Mouse (Mus musculus): ENCODE measurements at regions not wholly inside any gene's neighbourhood (a gene's known extent, or its start where the extent isn't known, plus 50 kb on each side); places are given as distances from the start of the nearest gene placed in this dataset.
A peak's percentile ranks its signal among the peaks of the same experiment; 100 is the strongest.

DNA sequence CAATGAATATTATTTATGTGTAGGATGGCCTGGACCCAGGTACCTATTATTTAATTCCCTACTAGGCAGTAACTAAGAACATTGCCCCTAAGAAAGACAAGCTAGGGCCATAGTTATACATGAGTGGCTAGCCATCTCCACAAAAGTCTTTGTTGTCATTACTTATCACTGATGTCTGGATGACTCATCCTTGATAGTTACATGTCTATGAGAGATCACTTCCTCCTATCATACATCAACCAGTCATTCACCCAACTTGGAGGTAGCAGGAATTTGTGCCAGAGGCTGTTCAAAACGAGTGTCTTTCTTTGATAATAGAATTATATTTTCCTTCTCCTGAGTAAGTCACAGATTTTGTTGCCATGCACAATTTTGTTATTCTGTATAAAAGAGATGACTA, 190.7 kb upstream of the Tet2 start:
- H3K4me2 ChIP-seq, result no peak overlapping the region
- no peaks in the 10 kb centered on the region for H3K4me1 ChIP-seq
- H3K36me3 ChIP-seq (replicated peaks), result no peaks in the 10 kb centered on the region
- no peaks in the 10 kb centered on the region for H3K27me3 ChIP-seq (replicated peaks)
- no peaks in the 10 kb centered on the region for H3K9me3 ChIP-seq
- H3K9ac ChIP-seq, result no peak overlapping the region
- H3K4me3 ChIP-seq, result no peak overlapping the region
- 78% methylated on average over 1 of the region's 1 CpGs for WGBS
- no peak overlapping the region for H3K27ac ChIP-seq
- no peak for ATAC-seq (replicated peaks)

DNA sequence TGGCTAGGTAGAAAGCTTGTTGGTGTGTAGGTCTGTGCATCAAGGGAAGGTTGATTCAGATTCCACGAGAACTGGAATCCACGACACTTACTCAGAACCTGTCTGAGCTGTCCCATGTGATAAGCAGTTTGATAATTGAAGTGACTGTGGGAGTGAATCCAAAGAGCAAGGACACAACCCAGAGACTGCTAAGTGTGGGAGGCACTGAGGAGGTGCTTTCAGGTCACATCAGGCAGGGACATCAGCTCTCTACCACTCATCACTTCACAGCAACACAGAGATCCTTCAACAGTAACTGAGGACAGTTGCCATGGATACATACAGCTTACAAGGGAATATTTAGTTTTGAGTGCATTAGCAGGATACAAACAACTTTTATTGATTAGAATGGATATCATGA, 194.0 kb upstream of the Tet2 start:
- Histone ChIP-seq H3K27ac (no peak overlapping the region), H3K9ac (no peak overlapping the region), H3K27me3 (replicated peaks) (no peaks in the 10 kb centered on the region), H3K9me3 (no peaks in the 10 kb centered on the region), H3K4me3 (no peak overlapping the region), H3K4me1 (no peaks in the 10 kb centered on the region), H3K36me3 (replicated peaks) (no peaks in the 10 kb centered on the region), H3K4me2 (no peak overlapping the region)
- WGBS, result 91% methylated on average over 2 of the region's 2 CpGs
- no peak for ATAC-seq (replicated peaks)

DNA sequence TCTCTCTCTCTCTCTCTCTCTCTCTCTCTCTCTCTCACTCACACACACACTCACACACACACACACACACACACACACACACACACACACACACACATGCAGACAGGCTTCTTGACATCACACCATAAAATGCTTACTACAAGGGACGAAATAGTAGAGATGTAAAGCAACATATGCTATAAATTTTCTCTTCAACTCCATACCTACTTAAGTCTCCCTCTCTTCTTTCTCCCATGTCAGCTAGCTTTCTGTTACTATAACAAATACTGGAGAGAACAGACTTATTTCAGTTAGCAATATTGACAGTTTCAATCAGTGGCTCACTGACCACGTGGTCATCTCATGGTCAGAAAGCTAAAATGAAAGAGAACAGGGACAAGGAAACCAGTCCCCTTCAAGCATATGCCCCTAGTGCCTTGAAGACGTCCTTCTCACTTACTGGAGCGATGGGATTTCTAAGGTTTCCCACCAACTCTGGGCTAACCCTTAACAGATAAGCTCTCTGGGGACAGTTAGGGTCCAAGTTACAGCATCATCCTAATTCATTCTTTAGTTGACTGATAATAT, 199.7 kb upstream of the Tet2 start:
- H3K4me2 ChIP-seq, result no peak overlapping the region
- no peaks in the 10 kb centered on the region for H3K4me1 ChIP-seq
- no peaks in the 10 kb centered on the region for H3K36me3 ChIP-seq (replicated peaks)
- H3K27me3 ChIP-seq (replicated peaks), result no peaks in the 10 kb centered on the region
- H3K9me3 ChIP-seq, result no peaks in the 10 kb centered on the region
- no peak for ATAC-seq (replicated peaks)
- H3K9ac ChIP-seq, result no peak overlapping the region
- WGBS, result 79% methylated on average over 4 of the region's 4 CpGs
- no peak overlapping the region for H3K27ac ChIP-seq
- H3K4me3 ChIP-seq, result no peak overlapping the region

DNA sequence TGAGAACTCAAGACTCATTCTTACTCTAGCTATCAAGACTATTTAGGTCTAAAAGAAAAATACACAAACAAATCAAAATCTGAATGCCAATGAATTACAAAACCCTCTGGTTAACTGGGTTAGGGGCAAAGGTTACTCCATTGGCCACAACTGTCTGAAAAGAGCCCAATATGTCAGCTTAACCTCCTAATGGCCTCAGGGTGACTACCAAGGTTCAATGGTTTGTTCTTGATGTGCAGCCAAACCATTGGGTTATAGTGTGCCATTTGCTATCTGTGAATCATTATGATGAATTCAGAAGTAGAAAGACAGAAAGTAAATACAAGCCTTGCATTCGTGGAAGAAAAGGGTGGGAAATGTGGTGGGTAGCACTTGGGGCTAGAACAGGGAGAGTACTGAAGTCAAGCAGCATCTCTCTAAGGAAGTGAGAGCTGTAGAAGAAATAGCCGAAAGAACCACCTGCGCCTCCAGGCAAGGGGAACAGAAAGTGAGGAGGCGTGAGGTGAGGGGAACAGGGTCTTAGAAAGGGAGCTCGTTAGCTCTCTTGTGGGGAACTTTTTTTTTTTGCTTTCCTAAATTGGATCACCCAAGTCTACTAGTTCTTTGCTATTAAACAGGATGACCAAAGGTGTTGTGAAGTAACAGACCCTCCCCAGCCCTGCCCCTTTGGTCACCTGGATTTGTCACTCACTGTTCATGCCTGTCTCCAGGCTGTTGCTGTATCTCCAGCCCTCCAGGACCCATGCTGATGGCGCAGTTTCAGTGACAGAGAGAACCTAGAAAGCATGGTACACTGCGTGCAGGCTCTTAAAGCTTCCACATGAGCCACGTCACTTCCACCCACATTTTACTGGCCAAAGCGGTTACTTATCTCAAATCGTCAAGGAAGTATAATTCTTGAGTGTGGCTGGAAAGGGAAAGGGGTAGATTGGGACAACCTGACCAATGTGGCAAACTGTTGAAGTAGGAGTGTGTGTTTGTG, 204.1 kb upstream of the Tet2 start:
- Histone ChIP-seq H3K4me1 (peaks cover 3% of the 10 kb centered on the region), H3K36me3 (replicated peaks) (no peaks in the 10 kb centered on the region), H3K4me2 (no peak overlapping the region), H3K27me3 (replicated peaks) (no peaks in the 10 kb centered on the region), H3K9ac (no peak overlapping the region), H3K27ac (no peak overlapping the region), H3K9me3 (no peaks in the 10 kb centered on the region), H3K4me3 (no peak overlapping the region)
- ATAC-seq (replicated peaks), result no peak
- 92% methylated on average over 10 of the region's 10 CpGs for WGBS

DNA sequence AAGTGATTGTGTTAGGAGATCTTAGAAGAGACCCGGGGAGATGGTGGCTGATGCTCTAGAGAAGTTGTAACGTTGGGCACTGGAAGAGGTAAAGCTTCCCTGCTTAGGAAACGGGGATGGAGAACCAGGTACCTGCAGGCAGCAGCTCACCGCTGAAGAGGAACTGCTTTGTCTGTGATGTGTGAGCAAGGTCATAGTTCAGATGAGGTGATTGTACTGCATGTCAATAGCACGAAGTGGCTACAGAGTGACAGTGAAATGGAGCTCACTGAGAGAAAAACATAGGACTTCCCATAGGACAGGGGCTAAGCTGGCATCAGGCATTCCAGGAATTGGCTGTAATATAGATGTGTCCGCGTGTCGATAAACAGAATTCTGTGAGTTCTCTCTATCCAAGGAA, 205.1 kb upstream of the Tet2 start:
- H3K4me1 ChIP-seq, result peaks cover 13% of the 10 kb centered on the region
- ATAC-seq (replicated peaks), result no peak
- no peak overlapping the region for H3K4me3 ChIP-seq
- no peaks in the 10 kb centered on the region for H3K27me3 ChIP-seq (replicated peaks)
- H3K9ac ChIP-seq, result no peak overlapping the region
- H3K27ac ChIP-seq, result no peak overlapping the region
- no peak overlapping the region for H3K4me2 ChIP-seq
- WGBS, result 78% methylated on average over 8 of the region's 8 CpGs
- H3K9me3 ChIP-seq, result no peaks in the 10 kb centered on the region
- no peaks in the 10 kb centered on the region for H3K36me3 ChIP-seq (replicated peaks)

DNA sequence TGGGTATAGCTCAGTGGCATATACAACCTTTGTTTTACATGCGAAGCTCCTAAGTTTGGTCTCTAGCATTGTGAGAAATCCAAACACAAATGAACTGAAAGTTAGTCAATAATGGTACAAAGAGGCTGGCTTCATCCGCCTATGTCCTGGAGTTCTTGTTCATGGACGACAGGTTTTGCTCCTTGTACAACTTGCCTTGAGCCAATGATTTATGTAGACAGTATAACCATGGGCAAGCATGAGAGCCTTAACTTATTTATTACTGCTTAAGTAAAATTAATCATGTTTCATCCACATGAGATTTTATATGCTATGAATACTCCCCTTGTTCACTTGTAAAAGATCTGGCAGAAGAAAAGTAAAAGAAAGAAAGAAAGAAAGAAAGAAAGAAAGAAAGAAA, 205.7 kb upstream of the Tet2 start:
- Histone ChIP-seq H3K36me3 (replicated peaks) (no peaks in the 10 kb centered on the region), H3K9ac (no peak overlapping the region), H3K4me1 (peaks cover 14% of the 10 kb centered on the region), H3K4me3 (no peak overlapping the region), H3K4me2 (no peak overlapping the region), H3K27ac (no peak overlapping the region), H3K9me3 (no peaks in the 10 kb centered on the region), H3K27me3 (replicated peaks) (no peaks in the 10 kb centered on the region)
- 84% methylated on average over 3 of the region's 3 CpGs for WGBS
- no peak for ATAC-seq (replicated peaks)

DNA sequence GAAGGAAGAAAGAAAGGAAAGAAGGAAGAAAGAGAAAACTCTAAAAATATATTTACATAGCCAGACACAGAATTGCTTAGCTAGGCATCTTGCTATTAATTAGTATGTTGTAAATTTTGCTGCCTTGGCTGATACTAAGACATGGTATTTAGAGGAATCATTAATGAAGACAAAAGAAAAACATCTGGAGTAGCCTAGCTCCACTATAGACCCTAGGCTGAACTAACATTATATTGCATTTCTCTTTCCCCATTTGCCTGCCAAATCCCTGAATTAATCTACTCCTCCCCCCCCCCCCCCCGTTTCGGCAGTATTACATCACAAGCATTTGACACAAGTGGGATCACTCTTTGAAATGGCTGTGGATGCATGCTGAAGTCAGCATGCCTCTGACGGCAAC, 206.1 kb upstream of the Tet2 start:
- no peak overlapping the region for H3K9ac ChIP-seq
- H3K4me3 ChIP-seq, result no peak overlapping the region
- H3K4me2 ChIP-seq, result no peak overlapping the region
- no peak for ATAC-seq (replicated peaks)
- whole genome bisulfite sequencing, result 53% methylated on average over 3 of the region's 3 CpGs
- H3K9me3 ChIP-seq, result no peaks in the 10 kb centered on the region
- no peak overlapping the region for H3K27ac ChIP-seq
- H3K36me3 ChIP-seq (replicated peaks), result no peaks in the 10 kb centered on the region
- H3K27me3 ChIP-seq (replicated peaks), result no peaks in the 10 kb centered on the region
- peaks cover 14% of the 10 kb centered on the region for H3K4me1 ChIP-seq

DNA sequence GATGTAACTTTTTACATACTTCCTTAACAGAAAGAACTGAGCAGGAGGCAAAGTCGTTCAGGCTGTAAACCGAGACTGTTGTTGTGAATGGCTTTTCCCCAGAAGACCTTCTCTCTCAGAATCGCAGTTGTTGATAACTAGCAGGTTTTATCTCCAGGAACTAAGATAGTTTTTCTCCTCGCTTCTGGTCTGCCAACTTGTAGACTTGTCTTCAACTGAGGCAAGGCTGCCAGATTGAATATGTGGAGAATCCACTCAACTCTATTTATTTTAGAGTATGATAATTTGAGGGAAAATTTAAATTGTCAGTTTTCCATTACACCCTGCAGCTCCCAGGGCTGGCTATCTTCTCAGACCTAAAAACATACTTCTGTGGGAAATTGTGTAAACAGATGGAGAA, 206.6 kb upstream of the Tet2 start:
- no peak for ATAC-seq (replicated peaks)
- Histone ChIP-seq H3K36me3 (replicated peaks) (no peaks in the 10 kb centered on the region), H3K27ac (no peak overlapping the region), H3K4me1 (peaks cover 14% of the 10 kb centered on the region), H3K9ac (no peak overlapping the region), H3K4me3 (no peak overlapping the region), H3K9me3 (no peaks in the 10 kb centered on the region), H3K4me2 (no peak overlapping the region), H3K27me3 (replicated peaks) (no peaks in the 10 kb centered on the region)
- WGBS, result 73% methylated on average over 4 of the region's 4 CpGs

DNA sequence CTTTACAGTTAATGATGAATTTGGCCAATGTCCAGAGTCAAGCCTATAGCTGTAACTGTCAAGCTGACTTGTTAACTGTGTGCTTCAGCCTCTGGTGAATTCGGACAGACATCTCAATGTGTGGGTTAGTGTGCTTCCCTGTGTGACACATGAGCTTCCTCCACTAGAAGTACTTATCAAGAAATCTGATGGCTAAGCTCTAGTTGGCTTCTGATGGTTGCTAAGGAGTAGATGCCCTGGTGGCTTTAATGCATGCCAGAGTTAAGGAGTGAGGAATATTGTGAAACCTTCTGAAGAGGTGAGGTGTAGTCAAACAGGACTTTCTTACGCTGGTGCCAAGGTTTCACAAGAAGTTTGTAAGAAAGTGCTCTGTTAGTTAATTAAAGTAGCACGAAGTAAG, 208.1 kb upstream of the Tet2 start:
- Histone ChIP-seq H3K9me3 (no peaks in the 10 kb centered on the region), H3K27ac (no peak overlapping the region), H3K27me3 (replicated peaks) (no peaks in the 10 kb centered on the region), H3K4me2 (no peak overlapping the region), H3K4me3 (no peak overlapping the region), H3K36me3 (replicated peaks) (no peaks in the 10 kb centered on the region), H3K9ac (no peak overlapping the region), H3K4me1 (peaks cover 14% of the 10 kb centered on the region)
- no peak for ATAC-seq (replicated peaks)
- WGBS, result 83% methylated on average over 3 of the region's 3 CpGs

DNA sequence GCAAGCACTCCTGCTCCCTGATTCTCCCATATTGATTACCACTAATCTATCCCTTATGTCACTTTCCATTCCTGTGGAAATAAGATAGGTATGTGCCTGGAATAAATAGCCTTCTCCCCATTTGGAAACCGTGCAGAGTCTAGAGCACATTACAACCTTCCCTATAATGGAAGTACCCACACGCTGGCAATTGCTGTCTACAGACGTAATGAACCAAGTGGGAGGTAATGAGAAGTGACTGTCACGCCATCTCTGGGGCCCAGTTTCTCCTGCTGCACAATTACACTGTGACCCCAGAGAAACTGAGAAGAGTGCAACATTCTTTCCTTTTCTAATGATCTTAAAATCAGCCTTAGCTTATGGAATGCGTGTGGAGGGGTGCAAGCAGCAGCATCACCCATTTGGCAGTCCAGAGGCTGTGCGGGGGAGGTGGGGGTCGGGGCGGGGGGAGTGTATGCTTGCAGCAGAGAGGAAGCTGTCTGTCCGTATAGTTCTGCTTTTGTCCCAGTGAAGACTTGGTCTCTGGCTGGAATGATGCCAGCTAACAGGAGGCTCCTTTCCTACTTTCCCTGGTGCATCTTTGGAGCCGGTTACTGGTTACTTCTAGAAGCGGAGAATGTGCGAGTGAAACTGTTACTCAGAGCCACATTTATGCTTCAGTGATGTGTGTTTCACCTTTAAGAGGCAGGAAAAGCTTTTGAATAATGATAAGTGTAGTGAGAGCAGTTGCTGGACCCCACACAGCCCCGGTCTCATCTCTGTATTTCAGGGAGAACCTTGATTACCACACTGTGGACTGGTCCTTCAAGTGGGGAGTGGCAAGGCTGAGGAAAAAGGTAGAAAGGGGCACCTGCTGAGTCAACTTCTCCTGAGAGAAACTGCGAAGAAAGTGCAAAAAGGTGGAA, 209.3 kb upstream of the Tet2 start:
- Histone ChIP-seq H3K4me3 (no peak overlapping the region), H3K4me1 (peaks cover 14% of the 10 kb centered on the region), H3K4me2 (peak overlapping the region; percentile 40), H3K9ac (no peak overlapping the region), H3K27ac (peak overlapping the region; percentile 23), H3K9me3 (no peaks in the 10 kb centered on the region), H3K36me3 (replicated peaks) (no peaks in the 10 kb centered on the region), H3K27me3 (replicated peaks) (no peaks in the 10 kb centered on the region)
- peak; percentile 74 for ATAC-seq (replicated peaks)
- 23% methylated on average over 14 of the region's 14 CpGs for WGBS

DNA sequence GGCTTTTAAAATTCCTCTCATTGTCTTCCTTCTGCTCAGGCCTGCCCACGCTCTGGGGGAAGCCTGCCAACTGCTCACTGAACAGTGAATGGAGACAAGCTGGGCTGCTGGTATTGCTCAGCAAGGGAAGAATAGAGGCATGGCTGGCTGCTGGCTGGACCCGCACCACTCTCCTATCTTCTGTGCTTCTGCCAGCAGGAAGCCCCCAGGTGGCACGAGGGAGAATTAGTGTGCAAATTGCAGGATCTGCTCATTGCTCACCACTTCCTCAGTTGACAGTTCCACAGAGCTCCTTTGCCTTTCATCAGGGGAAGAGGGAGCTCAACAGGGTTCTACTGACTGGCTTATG, 209.9 kb upstream of the Tet2 start:
- peak; percentile 91 for ATAC-seq (replicated peaks)
- Histone ChIP-seq H3K36me3 (replicated peaks) (no peaks in the 10 kb centered on the region), H3K27me3 (replicated peaks) (no peaks in the 10 kb centered on the region), H3K27ac (peak overlapping the region; percentile 23; the same call in 1 of the 2 replicates), H3K4me1 (peaks cover 14% of the 10 kb centered on the region), H3K9me3 (no peaks in the 10 kb centered on the region), H3K4me3 (no peak overlapping the region), H3K9ac (no peak overlapping the region), H3K4me2 (peak overlapping the region; percentile 40)
- WGBS, result 5% methylated on average over 3 of the region's 3 CpGs

DNA sequence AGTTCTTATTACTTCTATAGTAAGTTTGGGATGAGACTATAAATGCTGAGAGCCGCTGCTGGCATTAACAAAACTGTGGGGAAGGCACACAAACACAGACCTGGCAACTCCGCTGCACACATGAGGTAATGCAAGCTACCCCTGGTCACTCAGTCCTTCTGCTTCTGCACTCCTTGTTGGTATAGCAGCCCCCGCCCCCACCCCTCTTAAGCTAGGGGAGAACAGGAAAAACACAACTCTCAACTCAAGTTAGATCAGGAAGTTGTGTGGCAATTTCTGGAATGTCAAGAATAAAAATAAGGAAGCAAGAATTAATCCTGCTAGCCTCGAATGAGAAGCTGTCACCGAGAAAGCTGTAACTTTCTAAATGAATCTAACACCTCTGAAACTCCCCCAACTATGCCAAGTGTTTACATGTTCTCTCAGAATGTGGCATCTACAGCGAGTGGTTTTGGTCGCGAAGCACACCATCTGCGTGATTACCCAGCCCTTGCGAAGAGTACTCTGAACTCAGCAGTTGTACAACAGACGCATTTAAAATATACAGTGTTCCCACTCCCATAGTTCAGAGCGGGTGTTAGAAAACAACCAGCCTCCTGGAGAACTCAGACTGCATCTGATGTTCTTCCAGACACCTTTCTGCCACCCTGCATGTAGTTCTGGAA, 212.9 kb upstream of the Tet2 start:
- Histone ChIP-seq H3K27ac (no peak overlapping the region), H3K4me2 (no peak overlapping the region), H3K27me3 (replicated peaks) (no peaks in the 10 kb centered on the region), H3K36me3 (replicated peaks) (no peaks in the 10 kb centered on the region), H3K4me1 (peaks cover 14% of the 10 kb centered on the region), H3K9ac (no peak overlapping the region), H3K9me3 (no peaks in the 10 kb centered on the region), H3K4me3 (no peak overlapping the region)
- ATAC-seq (replicated peaks), result no peak
- 78% methylated on average over 12 of the region's 12 CpGs for WGBS
